Mouse (Mus musculus): ENCODE measurements around the gene Gm49388. TPM values are rescaled to one million over a fixed set of nuclear protein-coding genes. Genes with fewer than 3 reads are reported as not detected.
A peak's percentile ranks its signal among the peaks of the same experiment; 100 is the strongest.
"Not testable (repeated sequence)": the region's sequence is repeated elsewhere in the genome, so short reads cannot be mapped to it uniquely, and the experiment has no call there.

Gene Gm49388
- polyA plus RNA-seq, 1 experiment from 2014 or later = not detected

- ATAC-seq (ENCODE audit: low FRiP score, low TSS enrichment) = peak; percentile 60; the same call in 1 of the 2 replicates
- H3K27me3 ChIP-seq (ENCODE audit: control insufficient read depth, insufficient read depth, low read length) = no peaks in the 10 kb centered on the region
- 0 out of 2 replicates have a peak within 1 kb of the TSS, but pooled peaks have one; percentile 24 for H3K27ac ChIP-seq (replicated peaks)
- DNase-seq (ENCODE audit: low spot score) = peak; percentile 58
- H3K9me3 ChIP-seq (ENCODE audit: control insufficient read depth, low read length) = no peaks in the 10 kb centered on the region
- H3K36me3 ChIP-seq (ENCODE audit: control insufficient read depth, insufficient read depth, low read length) = no peaks in the 10 kb centered on the region
- peak within 1 kb of the TSS; percentile 63 for H3K4me2 ChIP-seq (replicated peaks; ENCODE audit: low read depth)
- H3K4me3 ChIP-seq (ENCODE audit: low read depth, low read length) = peak within 1 kb of the TSS; percentile 52
- 7% methylated on average over 30 of the region's 38 CpGs for WGBS
- H3K4me1 ChIP-seq (replicated peaks; ENCODE audit: control insufficient read depth, insufficient read depth) = no peaks in the 10 kb centered on the region; the same call in 1 of the 2 replicates
- peak within 1 kb of the TSS; percentile 70 for H3K9ac ChIP-seq (ENCODE audit: low read length)
- TF ChIP-seq EP300 (optimal IDR thresholded peaks at IDR 0.05) (no peak), CTCF (IDR thresholded peaks at IDR 0.05; ENCODE audit: low read depth) (no peak)
These were observed 38.9 kb downstream of the Gm49388 start, which contains the start of the genes Stx4a and Stx1b for GRCm38 (mm10) chr7:127824176-127824871. Stx4a (plus strand) TSS chr7:127824294. Stx1b (minus strand) TSS chr7:127824549.

GRCm38 (mm10) chr7:127835550-127835949, 50.1 kb downstream of the Gm49388 start:
- Histone ChIP-seq H3K9me3 (ENCODE audit: control insufficient read depth, low read length) (no peaks in the 10 kb centered on the region), H3K36me3 (ENCODE audit: control insufficient read depth, insufficient read depth, low read length) (no peaks in the 10 kb centered on the region), H3K4me2 (replicated peaks; ENCODE audit: low read depth) (no peak overlapping the region), H3K9ac (ENCODE audit: low read length) (no peak overlapping the region), H3K27ac (replicated peaks) (no peak overlapping the region), H3K4me3 (ENCODE audit: low read depth, low read length) (no peak overlapping the region), H3K4me1 (replicated peaks; ENCODE audit: control insufficient read depth, insufficient read depth) (no peaks in the 10 kb centered on the region), H3K27me3 (ENCODE audit: control insufficient read depth, insufficient read depth, low read length) (no peaks in the 10 kb centered on the region)
- 72% methylated on average over 2 of the region's 2 CpGs for WGBS
- no peak for ATAC-seq (ENCODE audit: low FRiP score, low TSS enrichment)
- no peak for DNase-seq (ENCODE audit: low spot score)
- TF ChIP-seq EP300 (optimal IDR thresholded peaks at IDR 0.05) (no peak), CTCF (IDR thresholded peaks at IDR 0.05; ENCODE audit: low read depth) (no peak)

GRCm38 (mm10) chr7:127837473-127837872, 52.1 kb downstream of the Gm49388 start:
- no peak for DNase-seq (ENCODE audit: low spot score)
- WGBS = 81% methylated on average over 5 of the region's 5 CpGs
- Histone ChIP-seq H3K9me3 (ENCODE audit: control insufficient read depth, low read length) (no peaks in the 10 kb centered on the region), H3K4me3 (ENCODE audit: low read depth, low read length) (no peak overlapping the region), H3K27me3 (ENCODE audit: control insufficient read depth, insufficient read depth, low read length) (no peaks in the 10 kb centered on the region), H3K4me1 (replicated peaks; ENCODE audit: control insufficient read depth, insufficient read depth) (0 out of 2 replicates have a peak, but pooled peaks cover 3% of the 10 kb centered on the region), H3K4me2 (replicated peaks; ENCODE audit: low read depth) (no peak overlapping the region), H3K27ac (replicated peaks) (no peak overlapping the region), H3K9ac (ENCODE audit: low read length) (no peak overlapping the region), H3K36me3 (ENCODE audit: control insufficient read depth, insufficient read depth, low read length) (no peaks in the 10 kb centered on the region)
- TF ChIP-seq EP300 (optimal IDR thresholded peaks at IDR 0.05) (no peak), CTCF (IDR thresholded peaks at IDR 0.05; ENCODE audit: low read depth) (no peak)
- no peak for ATAC-seq (ENCODE audit: low FRiP score, low TSS enrichment)

DNA sequence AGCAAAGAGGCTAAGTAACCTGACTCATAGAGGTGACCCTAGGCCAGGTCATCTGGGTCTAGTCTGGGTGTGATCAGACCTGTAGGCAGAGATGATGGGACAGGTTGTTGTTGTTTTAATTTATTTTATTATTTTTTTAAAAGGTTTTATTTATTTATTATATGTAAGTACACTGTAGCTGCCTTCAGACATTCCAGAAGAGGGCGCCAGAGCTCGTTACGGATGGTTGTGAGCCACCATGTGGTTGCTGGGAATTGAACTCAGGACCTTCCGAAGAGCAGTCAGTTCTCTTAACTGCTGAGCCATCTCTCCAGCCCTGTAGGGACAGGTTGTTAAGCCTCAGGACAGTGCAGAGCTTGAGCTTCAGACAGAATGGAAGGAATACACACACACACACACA, 52.5 kb downstream of the Gm49388 start:
- not testable (repeated sequence) for H3K27me3 ChIP-seq (ENCODE audit: control insufficient read depth, insufficient read depth, low read length); H3K4me3 ChIP-seq (ENCODE audit: low read depth, low read length); H3K4me1 ChIP-seq (replicated peaks; ENCODE audit: control insufficient read depth, insufficient read depth); H3K9me3 ChIP-seq (ENCODE audit: control insufficient read depth, low read length); H3K27ac ChIP-seq (replicated peaks); H3K36me3 ChIP-seq (ENCODE audit: control insufficient read depth, insufficient read depth, low read length); DNase-seq (ENCODE audit: low spot score); H3K9ac ChIP-seq (ENCODE audit: low read length); ATAC-seq (ENCODE audit: low FRiP score, low TSS enrichment); H3K4me2 ChIP-seq (replicated peaks; ENCODE audit: low read depth)
- TF ChIP-seq CTCF (IDR thresholded peaks at IDR 0.05; ENCODE audit: low read depth) = peak; percentile 8; the same call in 1 of the 2 replicates
- WGBS = 73% methylated on average over 4 of the region's 4 CpGs

- not testable (repeated sequence) for H3K27me3 ChIP-seq (ENCODE audit: control insufficient read depth, insufficient read depth, low read length); H3K4me3 ChIP-seq (ENCODE audit: low read depth, low read length); ATAC-seq (ENCODE audit: low FRiP score, low TSS enrichment); H3K9ac ChIP-seq (ENCODE audit: low read length); H3K9me3 ChIP-seq (ENCODE audit: control insufficient read depth, low read length); H3K4me1 ChIP-seq (replicated peaks; ENCODE audit: control insufficient read depth, insufficient read depth); DNase-seq (ENCODE audit: low spot score); H3K4me2 ChIP-seq (replicated peaks; ENCODE audit: low read depth); H3K36me3 ChIP-seq (ENCODE audit: control insufficient read depth, insufficient read depth, low read length); H3K27ac ChIP-seq (replicated peaks)
- TF ChIP-seq CTCF (IDR thresholded peaks at IDR 0.05; ENCODE audit: low read depth) = 0 out of 2 replicates have a peak, but pooled peaks have one; percentile 10
- WGBS = 72% methylated on average over 2 of the region's 2 CpGs
These were observed 54.6 kb downstream of the Gm49388 start for GRCm38 (mm10) chr7:127840031-127840430.

DNA sequence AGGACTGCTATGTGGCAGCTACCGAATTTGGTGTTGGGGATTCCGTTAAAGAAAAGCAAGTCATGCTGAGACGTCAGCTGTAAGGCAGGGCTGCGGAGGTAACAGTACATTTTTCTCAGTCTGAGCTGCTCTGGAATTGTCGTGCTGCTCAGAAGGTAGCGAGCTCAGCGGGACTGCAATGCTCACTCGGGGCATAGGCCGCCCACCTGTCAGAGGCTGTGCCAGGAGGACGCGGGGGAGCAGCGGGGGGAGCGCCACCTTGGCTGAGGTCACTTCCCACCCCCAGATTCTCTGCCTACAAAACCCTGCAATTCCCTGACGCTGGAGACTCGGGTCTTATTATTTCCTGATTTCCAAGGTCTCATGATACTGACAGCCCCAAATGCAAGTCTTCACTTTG, 55.5 kb downstream of the Gm49388 start:
- H3K36me3 ChIP-seq (ENCODE audit: control insufficient read depth, insufficient read depth, low read length) = peaks cover 2% of the 10 kb centered on the region; the same call in 1 of the 2 replicates
- peak overlapping the region; percentile 72 for H3K9ac ChIP-seq (ENCODE audit: low read length)
- H3K4me3 ChIP-seq (ENCODE audit: low read depth, low read length) = peak overlapping the region; percentile 82
- peak overlapping the region; percentile 96 for H3K27ac ChIP-seq (replicated peaks)
- ATAC-seq (ENCODE audit: low FRiP score, low TSS enrichment) (peak; percentile 27), DNase-seq (ENCODE audit: low spot score) (peak; percentile 61)
- 0 out of 2 replicates have a peak, but pooled peaks cover 5% of the 10 kb centered on the region for H3K4me1 ChIP-seq (replicated peaks; ENCODE audit: control insufficient read depth, insufficient read depth)
- TF ChIP-seq CTCF (IDR thresholded peaks at IDR 0.05; ENCODE audit: low read depth) = no peak
- no peak for TF ChIP-seq EP300 (optimal IDR thresholded peaks at IDR 0.05)
- no peaks in the 10 kb centered on the region for H3K27me3 ChIP-seq (ENCODE audit: control insufficient read depth, insufficient read depth, low read length)
- H3K4me2 ChIP-seq (replicated peaks; ENCODE audit: low read depth) = peak overlapping the region; percentile 90
- WGBS = 2% methylated on average over 15 of the region's 15 CpGs
- H3K9me3 ChIP-seq (ENCODE audit: control insufficient read depth, low read length) = no peaks in the 10 kb centered on the region
